Mouse (Mus musculus) testis, adult 2 months (tissue): ENCODE results near the gene Hist1h1d. TPM values are rescaled to one million over a fixed set of nuclear protein-coding genes. Genes with fewer than 3 reads are reported as not detected.
"Not testable (repeated sequence)": the region's sequence is repeated elsewhere in the genome, so short reads cannot be mapped to it uniquely, and the experiment has no call there.

ENCODE experiments used
- H3K27ac ChIP-seq: fragments of 200-500 bp; 2 replicates; pipeline ENCODE4 v1.5.1; 2012; ENCODE audit warnings: low read depth, low read length; ENCODE audit not compliant: control insufficient read depth, insufficient read depth
- H3K27me3 ChIP-seq: fragments of 200-500 bp; 2 replicates; pipeline ENCODE4 v1.6.1; 2012; ENCODE audit warnings: mild to moderate bottlenecking, low read length, moderate library complexity; ENCODE audit not compliant: control insufficient read depth, insufficient read depth
- H3K36me3 ChIP-seq: fragments of 200-500 bp; 2 replicates; pipeline ENCODE4 v1.6.1; 2012; ENCODE audit warnings: mild to moderate bottlenecking, low read length; ENCODE audit not compliant: control insufficient read depth, insufficient read depth
- H3K4me1 ChIP-seq: fragments of 200-500 bp; 2 replicates; pipeline ENCODE4 v1.6.1; 2012; ENCODE audit warnings: low read length; ENCODE audit not compliant: control insufficient read depth, insufficient read depth
- H3K4me3 ChIP-seq: fragments of 200-500 bp; 2 replicates; pipeline ENCODE4 v1.5.1; 2012; ENCODE audit warnings: low read depth, mild to moderate bottlenecking, low read length, moderate library complexity, mixed read lengths; ENCODE audit not compliant: control insufficient read depth
- CTCF ChIP-seq: fragments of 200-500 bp; IDR thresholded peaks from 2 replicates; pipeline ENCODE4 v1.5.1; 2012; ENCODE audit warnings: low read depth, mild to moderate bottlenecking, inconsistent platforms, low read length, moderate library complexity; ENCODE audit not compliant: control insufficient read depth, insufficient read depth, insufficient replicate concordance
- POLR2A ChIP-seq: fragments of 200-500 bp; IDR thresholded peaks from 2 replicates; pipeline ENCODE4 v1.6.1; 2012; ENCODE audit warnings: low read depth, mild to moderate bottlenecking, inconsistent platforms, low read length, moderate library complexity; ENCODE audit not compliant: control insufficient read depth
- polyA plus RNA-seq: library from polyadenylated mRNA; depleted of rRNA; stranded (reverse); fragments of >200 nt; gene quantifications from 2 replicates; pipeline ENCODE4 v1.2.3, GENCODE M21; 2012

Hist1h1d gene
- polyA plus RNA-seq, 1 experiment, result 0.04 TPM

DNA sequence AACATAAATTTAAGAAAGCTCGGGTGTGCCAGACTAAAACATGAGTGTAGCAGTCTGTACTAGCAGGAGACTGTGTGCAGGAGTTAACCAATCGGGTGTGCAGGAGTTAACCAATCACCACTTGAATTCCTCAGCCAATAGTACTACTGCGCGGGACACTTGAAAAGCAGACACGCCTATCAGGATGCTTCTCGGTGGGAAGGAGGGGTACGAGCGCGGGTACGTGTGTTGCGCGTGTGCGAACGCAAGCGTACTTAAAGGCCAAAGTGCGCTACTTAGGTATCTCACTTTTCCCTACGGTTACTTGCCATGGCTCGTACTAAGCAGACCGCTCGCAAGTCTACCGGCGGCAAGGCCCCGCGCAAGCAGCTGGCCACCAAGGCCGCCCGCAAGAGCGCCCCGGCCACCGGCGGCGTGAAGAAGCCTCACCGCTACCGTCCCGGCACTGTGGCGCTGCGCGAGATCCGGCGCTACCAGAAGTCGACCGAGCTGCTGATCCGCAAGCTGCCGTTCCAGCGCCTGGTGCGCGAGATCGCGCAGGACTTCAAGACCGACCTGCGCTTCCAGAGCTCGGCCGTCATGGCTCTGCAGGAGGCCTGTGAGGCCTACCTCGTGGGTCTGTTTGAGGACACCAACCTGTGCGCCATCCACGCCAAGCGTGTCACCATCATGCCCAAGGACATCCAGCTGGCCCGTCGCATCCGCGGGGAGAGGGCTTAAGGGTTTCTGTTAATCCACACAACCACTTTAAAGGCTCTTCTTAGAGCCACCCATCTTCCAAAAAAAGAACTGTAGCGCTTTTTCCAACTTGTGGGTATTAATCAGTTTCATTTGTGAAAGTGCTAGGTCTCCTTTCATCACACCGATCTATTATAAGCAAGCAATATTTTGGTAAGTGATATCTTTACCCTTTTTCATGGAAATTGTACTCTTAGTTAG, 17.7 kb upstream of the Hist1h1d start, which contains the start of gene Hist1h3g:
Gene Hist1h3g, plus strand, starts transcription at position 286 of the 939 bp plus-strand sequence.
- H3K27ac ChIP-seq, H3K4me1 ChIP-seq, H3K27me3 ChIP-seq, H3K36me3 ChIP-seq: not testable (repeated sequence)
- peak within 1 kb of the TSS; percentile 38 for H3K4me3 ChIP-seq
- peak; percentile 43; the same call in 1 of the 2 replicates for TF ChIP-seq POLR2A

DNA sequence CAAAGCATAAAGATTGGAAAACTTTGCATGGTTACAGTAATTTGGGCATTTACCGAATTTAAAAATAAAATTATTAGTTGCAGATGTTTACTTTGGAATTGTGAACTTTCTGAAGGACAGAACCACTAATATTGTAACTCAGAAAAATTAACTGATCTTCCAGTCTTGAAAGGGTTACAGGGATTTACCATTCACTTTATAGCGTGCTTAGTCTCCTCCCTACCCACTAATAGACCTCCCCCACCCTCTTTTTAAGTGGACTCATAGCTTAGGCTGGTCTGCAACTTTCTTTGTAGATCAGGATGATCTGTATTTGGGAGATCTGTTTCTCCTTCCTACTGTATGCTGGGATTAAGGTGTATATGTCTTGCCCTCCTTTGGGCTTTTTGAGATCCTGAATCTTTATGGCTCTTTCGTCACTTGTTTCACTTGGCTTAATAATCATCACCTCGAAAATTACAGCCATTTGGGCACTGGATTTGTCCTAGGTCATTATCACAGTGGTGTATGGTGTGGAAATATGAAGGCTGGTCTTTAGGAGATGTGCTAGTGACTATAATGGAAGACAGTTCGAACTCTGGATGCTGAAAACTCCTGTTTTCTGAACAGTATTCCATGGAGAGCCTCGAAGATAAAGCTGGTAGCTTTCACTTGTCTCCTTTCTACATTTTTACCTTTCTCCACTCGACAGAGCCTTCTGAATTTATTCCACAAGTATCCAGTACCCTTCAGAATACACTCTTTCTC, 16.8 kb upstream of the Hist1h1d start:
- no peak for TF ChIP-seq POLR2A
- H3K27ac ChIP-seq, result no peak overlapping the region
- peaks cover 7% of the 10 kb centered on the region for H3K4me1 ChIP-seq
- H3K36me3 ChIP-seq, result no peaks in the 10 kb centered on the region
- H3K4me3 ChIP-seq, result no peak overlapping the region
- H3K27me3 ChIP-seq, result no peaks in the 10 kb centered on the region

DNA sequence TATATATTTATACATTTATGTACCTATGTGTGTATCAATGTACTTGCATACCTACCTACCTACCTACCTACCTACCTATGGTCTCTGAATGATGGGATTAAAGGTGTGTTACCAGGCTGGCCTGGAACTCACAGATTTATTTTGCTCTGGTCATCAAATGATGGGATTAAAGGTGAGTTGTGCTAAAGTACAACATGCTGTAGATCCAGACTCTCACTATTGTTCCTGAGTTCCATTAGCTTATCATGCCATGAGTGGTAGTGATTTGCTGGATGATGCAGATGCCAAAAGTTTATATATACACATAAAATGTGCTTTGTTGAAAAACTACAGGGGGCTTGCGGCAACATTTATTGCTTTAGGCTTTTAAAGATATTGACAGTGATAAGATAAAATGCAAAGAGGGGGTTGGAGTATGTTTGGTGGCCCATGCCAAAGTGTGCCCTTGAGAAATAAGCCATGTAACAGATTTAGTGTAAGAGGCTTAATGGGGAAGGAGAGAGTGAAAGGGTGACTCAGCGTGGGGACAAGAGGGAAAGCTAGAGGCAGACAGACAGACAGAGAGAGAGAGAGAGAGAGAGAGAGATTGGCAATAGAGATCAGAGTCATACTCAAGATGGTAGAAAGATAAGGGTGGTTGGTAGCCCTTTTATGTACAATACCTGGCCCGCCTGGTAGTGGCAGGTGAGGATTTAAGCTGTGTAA, 15.9 kb upstream of the Hist1h1d start:
- Histone ChIP-seq H3K27ac (no peak overlapping the region), H3K36me3 (no peaks in the 10 kb centered on the region), H3K27me3 (no peaks in the 10 kb centered on the region), H3K4me3 (no peak overlapping the region), H3K4me1 (peaks cover 7% of the 10 kb centered on the region)
- TF ChIP-seq CTCF (no peak), POLR2A (no peak)

DNA sequence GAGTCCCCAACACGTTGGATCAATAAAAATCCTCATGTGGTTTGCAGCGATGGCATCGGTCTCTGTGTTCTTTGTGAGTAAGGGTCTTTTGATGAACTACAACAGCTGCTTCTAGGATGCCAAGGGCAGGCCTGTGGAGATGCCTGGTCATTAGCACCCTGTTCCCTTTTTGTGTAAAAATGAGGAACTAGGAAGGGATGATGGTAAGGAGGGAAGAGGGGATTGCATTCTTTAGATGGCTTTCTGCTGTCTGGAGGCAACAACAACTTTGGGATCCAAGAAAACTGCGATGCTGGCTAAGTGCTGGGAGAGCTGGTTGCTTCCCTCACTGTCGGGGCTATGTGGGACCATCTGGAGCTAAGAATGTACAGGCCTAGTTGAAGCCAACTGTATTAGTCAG, 14.8 kb upstream of the Hist1h1d start:
- Histone ChIP-seq H3K27me3 (no peaks in the 10 kb centered on the region), H3K4me1 (peaks cover 7% of the 10 kb centered on the region), H3K4me3 (no peak overlapping the region), H3K36me3 (no peaks in the 10 kb centered on the region), H3K27ac (no peak overlapping the region)
- no peak for TF ChIP-seq POLR2A
- TF ChIP-seq CTCF, result no peak

DNA sequence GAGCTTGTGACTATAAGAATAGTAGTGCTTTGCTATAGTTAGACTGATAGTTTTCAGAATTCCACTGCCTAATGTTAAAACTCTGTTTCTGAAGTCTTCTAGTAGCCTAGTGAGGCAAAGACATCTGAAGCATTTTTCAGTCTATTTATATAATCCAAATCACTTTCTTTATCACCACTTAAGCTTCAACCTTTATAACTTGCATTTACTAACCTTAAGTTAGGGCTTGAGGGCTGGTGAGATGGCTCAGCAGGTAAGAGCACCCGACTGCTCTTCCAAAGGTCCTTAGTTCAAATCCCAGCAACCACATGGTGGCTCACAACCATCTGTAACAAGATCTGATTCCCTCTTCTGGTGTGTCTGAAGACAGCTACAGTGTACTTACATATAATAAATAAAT, 13.2 kb upstream of the Hist1h1d start:
- not testable (repeated sequence) for H3K4me3 ChIP-seq, H3K27ac ChIP-seq, H3K27me3 ChIP-seq, H3K36me3 ChIP-seq, H3K4me1 ChIP-seq

DNA sequence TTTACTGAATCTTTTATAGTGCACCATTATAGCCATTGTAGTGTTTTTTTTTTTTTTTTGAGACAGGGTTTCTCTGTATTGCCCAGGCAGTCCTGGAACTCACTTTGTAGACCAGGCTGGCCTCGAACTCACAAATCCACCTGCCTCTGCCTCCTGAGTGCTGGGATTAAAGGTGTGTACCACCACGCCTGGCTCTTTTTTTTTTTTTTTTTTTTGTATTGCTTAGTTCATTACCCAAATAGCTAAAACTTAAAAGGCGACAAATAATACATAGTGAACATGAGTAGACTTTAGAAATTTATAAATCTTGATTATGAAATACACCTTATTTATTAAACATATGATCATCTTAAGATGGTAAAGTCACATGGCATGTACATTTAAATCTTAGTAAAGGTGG, 11.6 kb upstream of the Hist1h1d start:
- no peak overlapping the region for H3K27ac ChIP-seq
- TF ChIP-seq CTCF (no peak), POLR2A (no peak)
- no peaks in the 10 kb centered on the region for H3K36me3 ChIP-seq
- H3K4me3 ChIP-seq, result no peak overlapping the region
- H3K4me1 ChIP-seq, result peaks cover 3% of the 10 kb centered on the region
- no peaks in the 10 kb centered on the region for H3K27me3 ChIP-seq

DNA sequence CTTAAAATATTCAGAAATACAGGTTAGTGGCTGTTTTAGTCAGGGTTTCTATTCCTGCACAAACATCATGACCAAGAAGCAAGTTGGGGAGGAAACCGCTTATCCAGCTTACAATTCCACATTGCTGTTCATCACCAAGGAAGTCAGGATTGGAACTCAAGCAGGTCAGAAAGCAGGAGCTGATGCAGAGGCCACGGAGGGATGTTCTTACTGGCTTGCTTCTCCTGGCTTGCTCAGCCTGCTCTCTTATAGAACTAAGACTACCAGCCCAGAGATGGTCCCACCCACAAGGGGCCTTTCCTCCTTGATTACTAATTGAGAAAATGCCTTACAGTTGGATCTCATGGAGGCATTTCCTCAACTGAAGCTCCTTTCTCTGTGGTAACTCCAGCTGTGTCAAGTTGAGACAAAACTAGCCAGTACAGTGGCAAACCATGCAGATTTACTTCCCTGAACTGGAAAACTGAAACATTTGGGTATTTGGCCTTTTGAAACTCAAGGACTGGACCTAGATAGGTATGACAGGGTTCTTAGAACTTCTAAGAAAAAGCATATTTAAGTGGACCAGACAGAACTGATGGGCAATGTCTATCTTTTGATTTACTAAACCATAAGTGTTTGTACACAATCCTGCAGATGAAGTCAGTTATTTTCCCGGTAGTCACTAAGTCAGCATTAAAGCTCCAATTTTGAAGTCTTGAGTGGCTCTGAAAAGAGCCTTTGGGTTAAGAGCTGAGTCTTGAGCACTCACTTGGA, 10.7 kb upstream of the Hist1h1d start:
- not testable (repeated sequence) for H3K4me3 ChIP-seq, H3K27me3 ChIP-seq, H3K27ac ChIP-seq, H3K36me3 ChIP-seq, H3K4me1 ChIP-seq

DNA sequence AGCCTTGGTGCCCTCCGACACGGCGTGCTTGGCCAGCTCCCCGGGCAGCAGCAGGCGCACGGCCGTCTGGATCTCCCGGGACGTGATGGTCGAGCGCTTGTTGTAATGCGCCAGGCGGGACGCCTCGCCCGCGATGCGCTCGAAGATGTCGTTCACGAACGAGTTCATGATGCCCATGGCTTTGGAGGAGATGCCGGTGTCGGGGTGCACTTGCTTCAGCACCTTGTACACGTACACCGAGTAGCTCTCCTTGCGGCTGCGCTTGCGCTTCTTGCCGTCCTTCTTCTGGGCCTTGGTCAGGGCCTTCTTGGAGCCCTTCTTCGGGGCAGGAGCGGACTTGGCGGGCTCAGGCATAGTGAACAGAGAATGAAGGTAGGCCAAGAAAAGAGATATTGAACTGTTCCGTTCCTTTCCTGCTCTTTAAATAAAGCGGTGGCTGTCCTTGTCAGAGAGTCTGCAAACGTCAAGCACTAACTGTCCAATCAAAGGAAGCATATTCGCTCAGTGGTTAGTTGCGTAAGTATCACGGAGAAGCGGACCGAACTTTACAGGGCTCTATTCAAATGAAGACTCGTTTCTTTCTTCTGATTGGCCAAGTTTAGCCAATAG, 10.0 kb upstream of the Hist1h1d start, which contains the start of gene Hist1h2bh:
Gene Hist1h2bh, minus strand, starts transcription at position 394 of the 609 bp plus-strand sequence.
- not testable (repeated sequence) for H3K27ac ChIP-seq, H3K36me3 ChIP-seq, H3K4me1 ChIP-seq, H3K27me3 ChIP-seq
- H3K4me3 ChIP-seq, result peak within 1 kb of the TSS; percentile 56
